ENCODE assay signal across 9 mouse cellular contexts in genomic region chr1:136170109-136170508, GRCm38 (mm10). TPM values are rescaled to one million over a fixed set of nuclear protein-coding genes. Genes with fewer than 3 reads are reported as not detected.
DNase-seq lines count a peak whose midpoint lies in the region; ATAC-seq and TF ChIP-seq lines count a peak whose summit lies in the region.
"Had no signal": no experiment of that assay in that cellular context is flagged by ENCODE, and none has a peak within 500 bp of the region (broad histone marks: within the 10 kb centered on the region; RNA-seq: fewer than 3 reads in every experiment).

No protein-coding gene starts in this region.

- no peak overlapping the region for H3K27ac ChIP-seq in heart, embryonic 12.5 days (ENCODE audit: poor library complexity, severe bottlenecking)
- no peak overlapping the region for H3K27ac ChIP-seq in kidney, embryonic 15.5 days
- no peak overlapping the region for H3K27ac ChIP-seq in liver, embryonic 11.5 days (ENCODE audit: low read depth, low read length)
- H3K27ac ChIP-seq in stomach, postnatal 0 days (replicated peaks): no peak overlapping the region

- peaks cover 7% of the 10 kb centered on the region; the same call in 1 of the 2 replicates for H3K36me3 ChIP-seq in E14TG2a.4 (ENCODE audit: insufficient read depth, low read length)
- peaks cover 22% of the 10 kb centered on the region; the same call in 1 of the 2 replicates for H3K36me3 ChIP-seq in heart, embryonic 12.5 days
- H3K36me3 ChIP-seq in kidney, embryonic 15.5 days: no peaks in the 10 kb centered on the region
- peaks cover 2% of the 10 kb centered on the region for H3K36me3 ChIP-seq in liver, embryonic 11.5 days (ENCODE audit: control insufficient read depth, insufficient read depth, low read length)
- no peaks in the 10 kb centered on the region for H3K36me3 ChIP-seq in stomach, postnatal 0 days (ENCODE audit: control insufficient read depth, insufficient read depth, low read length)

- peak; percentile 95 for DNase-seq in brain, adult 2 months (ENCODE audit: low read depth, low spot score)
- DNase-seq in liver, embryonic 11.5 days (ENCODE audit: low spot score): peak; percentile 64
- DNase-seq in natural killer cell, adult 2 months (ENCODE audit: low spot score in 2 of 2): peak; percentile 21 to 58
- DNase-seq in stomach, postnatal 0 days (ENCODE audit: low spot score): peak; percentile 83

- H3K27me3 ChIP-seq in E14TG2a.4 (ENCODE audit: insufficient read depth, low read length): peaks cover 22% of the 10 kb centered on the region
- 0 out of 2 replicates have a peak, but pooled peaks cover 9% of the 10 kb centered on the region for H3K27me3 ChIP-seq in heart, embryonic 12.5 days (replicated peaks)
- no peaks in the 10 kb centered on the region for H3K27me3 ChIP-seq in kidney, embryonic 15.5 days
- no peaks in the 10 kb centered on the region; the same call in 1 of the 2 replicates for H3K27me3 ChIP-seq in liver, embryonic 11.5 days (replicated peaks; ENCODE audit: control insufficient read depth, insufficient read depth, low read length)
- no peaks in the 10 kb centered on the region for H3K27me3 ChIP-seq in stomach, postnatal 0 days (ENCODE audit: control insufficient read depth, insufficient read depth, low read length)

- peak; percentile 56 for TF ChIP-seq CTCF in E14TG2a.4 (conservative IDR thresholded peaks at IDR 0.05; ENCODE audit: low read length)
- peak; percentile 99 for TF ChIP-seq CTCF in stomach, postnatal 0 days (IDR thresholded peaks at IDR 0.05; ENCODE audit: low read depth)

- 0 out of 2 replicates have a peak, but pooled peaks have one; percentile 49 for ATAC-seq in erythroblast, adult 5-6 weeks (replicated peaks; ENCODE audit: low FRiP score, poor library complexity, severe bottlenecking)
- ATAC-seq in heart, embryonic 12.5 days (ENCODE audit: insufficient number of reproducible peaks, low FRiP score): peak; percentile 56; the same call in 1 of the 2 replicates
- ATAC-seq in kidney, embryonic 15.5 days (replicated peaks; ENCODE audit: low FRiP score): peak; percentile 53
- ATAC-seq in liver, embryonic 11.5 days (replicated peaks; ENCODE audit: low FRiP score): peak; percentile 69
- ATAC-seq in stomach, postnatal 0 days (ENCODE audit: low FRiP score, low TSS enrichment): peak; percentile 72

- no peak overlapping the region for H3K9ac ChIP-seq in heart, embryonic 12.5 days
- no peak overlapping the region for H3K9ac ChIP-seq in kidney, embryonic 15.5 days
- no peak overlapping the region for H3K9ac ChIP-seq in liver, embryonic 11.5 days (ENCODE audit: low read depth, low read length)
- no peak overlapping the region for H3K9ac ChIP-seq in stomach, postnatal 0 days (ENCODE audit: low read length)

- no peaks in the 10 kb centered on the region for H3K9me3 ChIP-seq in E14TG2a.4 (ENCODE audit: low read length)
- H3K9me3 ChIP-seq in heart, embryonic 12.5 days (replicated peaks): no peaks in the 10 kb centered on the region
- H3K9me3 ChIP-seq in kidney, embryonic 15.5 days (replicated peaks): no peaks in the 10 kb centered on the region
- H3K9me3 ChIP-seq in liver, embryonic 11.5 days (ENCODE audit: control insufficient read depth, low read length): no peaks in the 10 kb centered on the region
- no peaks in the 10 kb centered on the region for H3K9me3 ChIP-seq in stomach, postnatal 0 days (ENCODE audit: control insufficient read depth, low read length)

- H3K4me1 ChIP-seq in E14TG2a.4 (replicated peaks; ENCODE audit: low read depth, low read length): peaks cover 65% of the 10 kb centered on the region
- H3K4me1 ChIP-seq in heart, embryonic 12.5 days (replicated peaks): peaks cover 22% of the 10 kb centered on the region
- peaks cover 27% of the 10 kb centered on the region for H3K4me1 ChIP-seq in kidney, embryonic 15.5 days
- peaks cover 18% of the 10 kb centered on the region for H3K4me1 ChIP-seq in liver, embryonic 11.5 days (replicated peaks; ENCODE audit: control insufficient read depth, insufficient read depth, low read length)
- no peaks in the 10 kb centered on the region for H3K4me1 ChIP-seq in stomach, postnatal 0 days (replicated peaks; ENCODE audit: control insufficient read depth, insufficient read depth)

- peak overlapping the region; percentile 27 for H3K4me2 ChIP-seq in heart, embryonic 12.5 days
- peak overlapping the region; percentile 5; the same call in 1 of the 2 replicates for H3K4me2 ChIP-seq in kidney, embryonic 15.5 days
- no peak overlapping the region for H3K4me2 ChIP-seq in liver, embryonic 11.5 days
- H3K4me2 ChIP-seq in stomach, postnatal 0 days (replicated peaks; ENCODE audit: low read depth): no peak overlapping the region

- no peak overlapping the region for H3K4me3 ChIP-seq in E14TG2a.4 (replicated peaks; ENCODE audit: low read length)
- H3K4me3 ChIP-seq in heart, embryonic 12.5 days: no peak overlapping the region
- H3K4me3 ChIP-seq in kidney, embryonic 15.5 days (replicated peaks): no peak overlapping the region
- no peak overlapping the region for H3K4me3 ChIP-seq in liver, embryonic 11.5 days (ENCODE audit: low read depth, low read length)
- no peak overlapping the region for H3K4me3 ChIP-seq in stomach, postnatal 0 days (ENCODE audit: low read depth, low read length)

- TF ChIP-seq EP300 in stomach, postnatal 0 days (optimal IDR thresholded peaks at IDR 0.05): no peak

- WGBS in heart, embryonic 12.5 days: 9% methylated on average over 5 of the region's 5 CpGs
- 5% methylated on average over 5 of the region's 5 CpGs for WGBS in kidney, embryonic 15.5 days
- WGBS in liver, embryonic 11.5 days: 11% methylated on average over 5 of the region's 5 CpGs
- 10% methylated on average over 5 of the region's 5 CpGs for WGBS in stomach, postnatal 0 days

RNA-seq across cellular contexts. Expression of gene Kif21b, which starts 38.9 kb away (rescaled TPM):
- 7.7 and 12.9 TPM in 2 replicates for total RNA-seq in erythroblast, adult 5-6 weeks (2015; ENCODE audit: low replicate concordance)
- 5.4 and 8.5 TPM in 2 replicates for total RNA-seq in erythroblast, adult 5-6 weeks (2017; ENCODE audit: low replicate concordance)
- polyA plus RNA-seq in heart, embryonic 12.5 days (2016; fragmentation: Nextera tagmentation; extraction: Ambion mirVana): 3.3 and 3.4 TPM in 2 replicates
- 2.0 and 2.5 TPM in 2 replicates for polyA plus RNA-seq in kidney, embryonic 15.5 days (2015; fragmentation: Nextera tagmentation; extraction: Ambion mirVana)
- polyA plus RNA-seq in liver, embryonic 11.5 days (2014; fragmentation: Nextera tagmentation; extraction: Ambion mirVana): 3.6 and 4.8 TPM in 2 replicates
- 0.29 and 0.36 TPM in 2 replicates for polyA plus RNA-seq in stomach, postnatal 0 days (2015; fragmentation: Nextera tagmentation; extraction: Ambion mirVana)

RNA-seq across cellular contexts. Expression of gene Mroh3, which starts 42.5 kb away (rescaled TPM):
- total RNA-seq in erythroblast, adult 5-6 weeks (2015; ENCODE audit: low replicate concordance): not detected in 2 replicates
- 0.42 TPM in 1 of 2 replicates, not detected in the other for total RNA-seq in erythroblast, adult 5-6 weeks (2017; ENCODE audit: low replicate concordance)
- polyA plus RNA-seq in heart, embryonic 12.5 days (2016; fragmentation: Nextera tagmentation; extraction: Ambion mirVana): not detected in 2 replicates
- 0.30 and 0.48 TPM in 2 replicates for polyA plus RNA-seq in kidney, embryonic 15.5 days (2015; fragmentation: Nextera tagmentation; extraction: Ambion mirVana)
- not detected in 2 replicates for polyA plus RNA-seq in liver, embryonic 11.5 days (2014; fragmentation: Nextera tagmentation; extraction: Ambion mirVana)
- 0.34 and 0.78 TPM in 2 replicates for polyA plus RNA-seq in stomach, postnatal 0 days (2015; fragmentation: Nextera tagmentation; extraction: Ambion mirVana)
- total RNA-seq: gastrocnemius, postnatal 4 days had no signal

Comparison
In these comparisons a context has a peak if more than half of its experiments do, and no peak if none do; other contexts are left out.
1. DNase-seq: peak in every context shown above with its lines; median percentile 95 in brain, adult 2 months; 83 in stomach, postnatal 0 days; 64 in liver, embryonic 11.5 days; 40 in natural killer cell, adult 2 months.
2. H3K4me2 ChIP-seq: peak in heart, embryonic 12.5 days (single experiment) and kidney, embryonic 15.5 days (single experiment); none in liver, embryonic 11.5 days (single experiment) and stomach, postnatal 0 days (single experiment).
3. Peak in every context shown above with its lines, with median percentiles within 50 percentile points of each other: ATAC-seq.